Mouse (Mus musculus) forebrain, embryonic 10.5 days (tissue): ENCODE results near the gene H2-Ab1. TPM values are rescaled to one million over a fixed set of nuclear protein-coding genes. Genes with fewer than 3 reads are reported as not detected.

Source experiments
- polyA plus RNA-seq: library from polyadenylated mRNA; unstranded; fragments of >200 nt; fragmentation: Nextera tagmentation; extraction: Ambion mirVana; gene quantifications from 2 replicates; pipeline ENCODE4 v1.2.1, GENCODE M21; 2016

The H2-Ab1 gene
- polyA plus RNA-seq, 1 experiment from 2014 or later, result 9.8 TPM

Other genes starting within 250 kb of the H2-Ab1 start
- gene Ring1, start 233.0 kb upstream of the H2-Ab1 start, polyA plus RNA-seq, result 11.4 and 12.4 TPM in 2 replicates
- 95.4 and 96.4 TPM in 2 replicates for gene H2-Ke6, start 229.6 kb upstream of the H2-Ab1 start, polyA plus RNA-seq
- 203 and 206 TPM in 2 replicates for gene Slc39a7, start 226.0 kb upstream of the H2-Ab1 start, polyA plus RNA-seq
- 44.5 and 48.3 TPM in 2 replicates for gene Rxrb, start 225.9 kb upstream of the H2-Ab1 start, polyA plus RNA-seq
- 0.74 and 0.75 TPM in 2 replicates for gene Col11a2, start 218.3 kb upstream of the H2-Ab1 start, polyA plus RNA-seq
- gene H2-Oa, start 165.3 kb upstream of the H2-Ab1 start, polyA plus RNA-seq, result 0.12 and 0.43 TPM in 2 replicates
- gene H2-DMa, start 138.1 kb upstream of the H2-Ab1 start, polyA plus RNA-seq, result 4.5 and 6.9 TPM in 2 replicates
- gene Brd2, start 135.1 kb upstream of the H2-Ab1 start, polyA plus RNA-seq, result 121 and 134 TPM in 2 replicates
- gene H2-DMb2, start 114.4 kb upstream of the H2-Ab1 start, polyA plus RNA-seq, result 0.16 and 0.26 TPM in 2 replicates
- gene H2-DMb1, start 104.6 kb upstream of the H2-Ab1 start, polyA plus RNA-seq, result 0.24 and 0.81 TPM in 2 replicates
- 1.4 and 1.7 TPM in 2 replicates for gene Tap1, start 70.1 kb upstream of the H2-Ab1 start, polyA plus RNA-seq
- 0.79 and 1.3 TPM in 2 replicates for gene Psmb9, start 69.9 kb upstream of the H2-Ab1 start, polyA plus RNA-seq
- gene Psmb8, start 60.0 kb upstream of the H2-Ab1 start, polyA plus RNA-seq, result 1.2 and 1.3 TPM in 2 replicates
- gene Tap2, start 54.2 kb upstream of the H2-Ab1 start, polyA plus RNA-seq, result 0.18 and 0.60 TPM in 2 replicates
- gene H2-Ob, start 18.8 kb upstream of the H2-Ab1 start, polyA plus RNA-seq, result not detected in 2 replicates
- gene H2-Aa, start 30.1 kb downstream of the H2-Ab1 start, polyA plus RNA-seq, result 0.17 TPM in 1 of 2 replicates, not detected in the other
- gene H2-Eb1, start 48.2 kb downstream of the H2-Ab1 start, polyA plus RNA-seq, result 0.54 and 1.0 TPM in 2 replicates
- gene H2-Eb2, start 68.0 kb downstream of the H2-Ab1 start, polyA plus RNA-seq, result not detected in 2 replicates
- not detected in 2 replicates for gene Btnl2, start 97.1 kb downstream of the H2-Ab1 start, polyA plus RNA-seq
- not detected in 2 replicates for gene Btnl1, start 119.4 kb downstream of the H2-Ab1 start, polyA plus RNA-seq
- 1.3 and 1.6 TPM in 2 replicates for gene BC051142, start 141.1 kb downstream of the H2-Ab1 start, polyA plus RNA-seq
- gene Btnl4, start 219.6 kb downstream of the H2-Ab1 start, polyA plus RNA-seq, result not detected in 2 replicates